Mouse (Mus musculus): ENCODE measurements around the gene Alkbh6. TPM values are rescaled to one million over a fixed set of nuclear protein-coding genes. Genes with fewer than 3 reads are reported as not detected.

Alkbh6 gene
- polyA plus RNA-seq, 1 experiment from 2014 or later, result 135 TPM

DNA sequence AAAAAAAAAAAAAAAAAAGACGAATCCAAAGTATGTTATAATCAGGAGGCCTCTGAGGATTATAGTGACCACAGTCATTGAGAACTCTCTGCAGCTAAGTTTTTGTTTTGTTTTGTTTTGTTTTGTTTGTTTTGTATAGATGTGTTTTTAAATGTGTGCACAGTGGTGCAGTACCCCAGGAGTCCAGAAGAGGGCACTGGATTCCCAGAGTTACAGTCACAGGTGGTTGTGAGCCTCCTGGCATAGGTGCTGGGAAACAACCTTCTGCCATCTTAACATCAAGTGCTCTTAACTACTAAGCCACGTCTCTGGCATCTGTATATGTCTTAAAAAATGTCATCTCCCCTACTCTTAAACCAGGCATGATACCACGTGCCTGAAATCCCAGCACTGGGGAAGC, 7.6 kb upstream of the Alkbh6 start:
- no peaks in the 10 kb centered on the region for H3K9me3 ChIP-seq
- 53% methylated on average over 3 of the region's 3 CpGs for WGBS
- H3K27me3 ChIP-seq (replicated peaks), result no peaks in the 10 kb centered on the region
- H3K4me1 ChIP-seq, result no peaks in the 10 kb centered on the region
- H3K4me2 ChIP-seq, result no peak overlapping the region
- ATAC-seq (replicated peaks), result no peak
- H3K4me3 ChIP-seq, result no peak overlapping the region
- H3K9ac ChIP-seq, result no peak overlapping the region
- no peak overlapping the region for H3K27ac ChIP-seq
- peaks cover 75% of the 10 kb centered on the region for H3K36me3 ChIP-seq (replicated peaks)

GRCm38 (mm10) chr7:30306083-30306779, 2.3 kb upstream of the Alkbh6 start:
- H3K4me2 ChIP-seq, result no peak overlapping the region
- H3K4me1 ChIP-seq, result peaks cover 23% of the 10 kb centered on the region
- H3K4me3 ChIP-seq, result no peak overlapping the region
- 92% methylated on average over 16 of the region's 16 CpGs for WGBS
- H3K9ac ChIP-seq, result no peak overlapping the region
- H3K27me3 ChIP-seq (replicated peaks), result no peaks in the 10 kb centered on the region
- H3K36me3 ChIP-seq (replicated peaks), result peaks cover 46% of the 10 kb centered on the region
- ATAC-seq (replicated peaks), result no peak
- no peaks in the 10 kb centered on the region for H3K9me3 ChIP-seq
- H3K27ac ChIP-seq, result no peak overlapping the region

GRCm38 (mm10) chr7:30309395-30310129, 1.0 kb downstream of the Alkbh6 start:
- Histone ChIP-seq H3K27ac (no peak overlapping the region), H3K4me1 (peaks cover 23% of the 10 kb centered on the region), H3K4me2 (peak overlapping the region; percentile 78), H3K36me3 (replicated peaks) (peaks cover 18% of the 10 kb centered on the region; the same call in 1 of the 2 replicates), H3K9me3 (no peaks in the 10 kb centered on the region), H3K4me3 (peak overlapping the region; percentile 63), H3K9ac (peak overlapping the region; percentile 64), H3K27me3 (replicated peaks) (no peaks in the 10 kb centered on the region)
- no peak for ATAC-seq (replicated peaks)
- 68% methylated on average over 15 of the region's 15 CpGs for WGBS

GRCm38 (mm10) chr7:30310136-30310535, 1.6 kb downstream of the Alkbh6 start:
- no peak for ATAC-seq (replicated peaks)
- Histone ChIP-seq H3K27me3 (replicated peaks) (no peaks in the 10 kb centered on the region), H3K9ac (no peak overlapping the region), H3K27ac (no peak overlapping the region), H3K9me3 (no peaks in the 10 kb centered on the region), H3K4me3 (no peak overlapping the region), H3K4me2 (no peak overlapping the region; the same call in 1 of the 2 replicates), H3K36me3 (replicated peaks) (peaks cover 18% of the 10 kb centered on the region; the same call in 1 of the 2 replicates), H3K4me1 (peaks cover 23% of the 10 kb centered on the region)
- WGBS, result 91% methylated on average over 12 of the region's 12 CpGs

- Histone ChIP-seq H3K4me1 (peaks cover 15% of the 10 kb centered on the region), H3K9ac (no peak overlapping the region), H3K9me3 (no peaks in the 10 kb centered on the region), H3K27ac (no peak overlapping the region), H3K36me3 (replicated peaks) (no peaks in the 10 kb centered on the region; the same call in 1 of the 2 replicates), H3K4me2 (no peak overlapping the region), H3K4me3 (no peak overlapping the region), H3K27me3 (replicated peaks) (no peaks in the 10 kb centered on the region)
- WGBS, result 55% methylated on average over 27 of the region's 27 CpGs
- no peak for ATAC-seq (replicated peaks)
Observed at GRCm38 (mm10) chr7:30313666-30314320, 5.3 kb downstream of the Alkbh6 start.

GRCm38 (mm10) chr7:30314721-30315155, 6.2 kb downstream of the Alkbh6 start, which contains the start of gene Syne4:
Syne4 (plus strand) TSS chr7:30314807.
- H3K4me2 ChIP-seq, result no peak within 1 kb of the TSS
- WGBS, result 5% methylated on average over 9 of the region's 9 CpGs
- H3K9me3 ChIP-seq, result no peaks in the 10 kb centered on the region
- H3K4me3 ChIP-seq, result no peak within 1 kb of the TSS
- ATAC-seq (replicated peaks), result no peak
- H3K4me1 ChIP-seq, result peaks cover 9% of the 10 kb centered on the region
- H3K27ac ChIP-seq, result no peak within 1 kb of the TSS
- H3K36me3 ChIP-seq (replicated peaks), result no peaks in the 10 kb centered on the region; the same call in 1 of the 2 replicates
- H3K27me3 ChIP-seq (replicated peaks), result no peaks in the 10 kb centered on the region
- H3K9ac ChIP-seq, result no peak within 1 kb of the TSS

DNA sequence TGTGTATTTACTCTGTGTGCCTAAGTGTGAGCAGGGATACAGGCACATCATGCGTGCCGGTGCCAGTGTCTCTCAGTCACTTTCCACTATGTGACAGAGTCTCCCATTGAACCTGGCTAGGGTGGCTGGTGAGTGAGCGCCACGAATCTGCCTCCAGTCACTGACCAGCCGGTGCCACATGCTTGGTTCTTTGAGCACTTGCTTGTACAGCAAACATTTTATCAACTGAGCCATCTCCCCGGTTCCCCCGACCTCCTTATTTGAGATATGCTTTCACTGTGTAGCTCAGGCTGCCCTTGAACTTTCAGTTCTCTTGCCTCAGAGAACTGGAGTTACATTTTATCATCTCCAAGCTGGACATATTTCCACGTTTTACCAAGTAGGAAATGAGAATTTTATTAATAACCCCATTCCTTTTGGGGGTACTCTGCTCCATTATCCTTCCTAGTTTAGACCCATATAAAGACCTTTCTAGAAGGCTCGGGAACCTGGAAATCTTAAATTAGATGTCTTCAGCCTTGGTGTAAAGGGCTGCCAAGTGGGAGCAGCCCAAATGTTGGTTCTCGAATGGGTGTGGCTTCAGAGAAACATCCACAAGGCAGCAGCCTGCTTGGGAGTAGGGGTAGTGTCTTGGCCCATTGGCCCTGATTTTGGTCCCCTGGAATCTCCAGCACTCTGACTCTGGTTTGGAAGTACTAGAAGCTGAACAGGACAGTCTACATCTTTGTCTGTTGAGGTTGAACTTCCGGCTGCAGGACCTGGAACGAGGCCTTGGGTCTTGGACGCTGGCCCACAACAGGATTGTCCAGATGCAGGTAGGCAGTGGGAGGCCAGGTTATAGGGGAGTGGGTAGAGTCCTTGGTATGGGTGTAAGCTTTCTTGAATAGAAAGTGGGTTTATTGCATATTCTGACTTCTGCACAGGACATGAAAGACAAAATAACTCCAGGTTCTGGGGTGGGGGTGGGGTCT, 7.3 kb downstream of the Alkbh6 start:
- no peaks in the 10 kb centered on the region for H3K27me3 ChIP-seq (replicated peaks)
- peaks cover 5% of the 10 kb centered on the region for H3K4me1 ChIP-seq
- no peak overlapping the region for H3K4me2 ChIP-seq
- H3K9ac ChIP-seq, result no peak overlapping the region
- no peak overlapping the region for H3K27ac ChIP-seq
- 81% methylated on average over 13 of the region's 13 CpGs for WGBS
- no peak for ATAC-seq (replicated peaks)
- no peak overlapping the region for H3K4me3 ChIP-seq
- H3K9me3 ChIP-seq, result no peaks in the 10 kb centered on the region
- H3K36me3 ChIP-seq (replicated peaks), result no peaks in the 10 kb centered on the region; the same call in 1 of the 2 replicates

- no peak for ATAC-seq (replicated peaks)
- no peaks in the 10 kb centered on the region for H3K27me3 ChIP-seq (replicated peaks)
- H3K9me3 ChIP-seq, result no peaks in the 10 kb centered on the region
- H3K4me2 ChIP-seq, result no peak overlapping the region
- H3K9ac ChIP-seq, result no peak overlapping the region
- H3K36me3 ChIP-seq (replicated peaks), result no peaks in the 10 kb centered on the region; the same call in 1 of the 2 replicates
- peaks cover 19% of the 10 kb centered on the region for H3K4me1 ChIP-seq
- 86% methylated on average over 3 of the region's 3 CpGs for WGBS
- no peak overlapping the region for H3K27ac ChIP-seq
- no peak overlapping the region for H3K4me3 ChIP-seq
Observed at GRCm38 (mm10) chr7:30318142-30318541, 9.6 kb downstream of the Alkbh6 start.

GRCm38 (mm10) chr7:30320946-30321345, 12.4 kb downstream of the Alkbh6 start:
- no peak for ATAC-seq (replicated peaks)
- H3K4me3 ChIP-seq, result peak overlapping the region; percentile 99
- no peaks in the 10 kb centered on the region for H3K9me3 ChIP-seq
- H3K4me1 ChIP-seq, result peaks cover 19% of the 10 kb centered on the region
- no peak overlapping the region for H3K9ac ChIP-seq
- 0 out of 2 replicates have a peak, but pooled peaks cover 6% of the 10 kb centered on the region for H3K27me3 ChIP-seq (replicated peaks)
- no peak overlapping the region for H3K27ac ChIP-seq
- no peaks in the 10 kb centered on the region for H3K36me3 ChIP-seq (replicated peaks)
- peak overlapping the region; percentile 76 for H3K4me2 ChIP-seq
- 77% methylated on average over 2 of the region's 2 CpGs for WGBS

DNA sequence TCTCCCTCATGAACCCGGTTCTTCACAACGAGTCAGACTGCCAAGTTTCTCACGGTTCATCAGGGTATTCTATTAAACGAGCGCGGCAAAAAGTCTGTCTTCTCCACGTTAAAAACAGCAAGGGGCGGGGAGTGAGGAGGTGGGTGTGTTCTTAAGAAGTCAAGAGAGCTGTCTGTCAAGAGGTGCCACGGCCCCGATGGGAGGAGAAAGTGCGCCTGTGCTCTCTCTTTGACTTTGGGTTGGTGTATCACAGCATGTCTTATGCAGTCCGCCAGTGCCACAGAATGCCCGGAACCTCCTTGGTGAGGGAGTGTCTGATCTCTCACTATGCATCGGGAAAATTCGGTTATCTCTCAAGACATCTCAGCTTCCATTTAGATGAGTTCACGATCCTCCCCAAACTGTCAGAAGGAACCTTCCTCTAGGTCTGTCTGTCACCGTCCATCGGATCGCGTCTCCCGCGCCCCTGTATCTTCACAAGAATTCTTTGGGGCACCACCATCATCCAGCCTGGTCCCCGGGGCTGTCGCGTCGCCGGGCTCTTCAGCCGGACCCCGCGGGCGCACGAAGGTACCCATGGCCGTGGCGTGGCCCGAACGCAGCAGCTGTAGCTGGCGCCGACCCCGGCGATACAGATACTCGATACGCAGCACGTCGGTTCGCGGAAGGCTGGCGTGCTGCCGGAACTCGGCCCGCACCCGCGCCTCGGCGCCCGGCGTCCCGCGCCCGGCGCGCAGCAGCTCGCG, 13.2 kb downstream of the Alkbh6 start, which contains the start of gene E130208F15Rik:
Gene E130208F15Rik (plus strand): TSS at position 202 of the 746 bp plus-strand sequence.
- no peaks in the 10 kb centered on the region for H3K9me3 ChIP-seq
- 0 out of 2 replicates have a peak, but pooled peaks cover 6% of the 10 kb centered on the region for H3K27me3 ChIP-seq (replicated peaks)
- peak within 1 kb of the TSS; percentile 89 for H3K27ac ChIP-seq
- WGBS, result under 1% methylated on average over 63 of the region's 63 CpGs
- H3K9ac ChIP-seq, result peak within 1 kb of the TSS; percentile 91
- peaks cover 19% of the 10 kb centered on the region for H3K4me1 ChIP-seq
- peak; percentile 71 for ATAC-seq (replicated peaks)
- no peaks in the 10 kb centered on the region for H3K36me3 ChIP-seq (replicated peaks)
- H3K4me2 ChIP-seq, result peak within 1 kb of the TSS; percentile 76
- H3K4me3 ChIP-seq, result peak within 1 kb of the TSS; percentile 99

DNA sequence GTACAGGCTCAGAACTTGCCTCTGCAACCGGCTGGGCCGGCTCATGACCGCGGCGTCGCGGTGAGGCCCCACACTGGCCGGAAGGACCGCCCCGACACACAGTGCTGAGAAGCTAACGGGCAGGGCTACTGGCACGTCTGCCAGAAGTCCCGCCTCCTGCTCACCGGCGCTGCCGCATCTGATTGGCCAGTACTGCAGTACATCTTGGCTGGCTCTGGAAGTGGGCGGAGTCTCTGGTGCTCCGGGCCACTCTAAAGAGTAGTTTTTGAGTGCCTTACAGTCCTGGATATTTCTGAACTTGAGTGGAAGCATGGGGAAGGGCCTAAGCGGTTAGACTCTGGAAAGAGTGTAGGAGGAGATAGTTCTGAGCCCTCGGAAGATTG, 13.8 kb downstream of the Alkbh6 start:
- ATAC-seq (replicated peaks), result peak; percentile 100
- Histone ChIP-seq H3K9me3 (no peaks in the 10 kb centered on the region), H3K4me3 (peak overlapping the region; percentile 99), H3K36me3 (replicated peaks) (no peaks in the 10 kb centered on the region), H3K4me1 (peaks cover 19% of the 10 kb centered on the region), H3K27me3 (replicated peaks) (0 out of 2 replicates have a peak, but pooled peaks cover 6% of the 10 kb centered on the region), H3K9ac (peak overlapping the region; percentile 91), H3K4me2 (peak overlapping the region; percentile 76), H3K27ac (peak overlapping the region; percentile 89)
- under 1% methylated on average over 20 of the region's 20 CpGs for WGBS
